Mouse (Mus musculus) cerebellum, adult 9-11 months (tissue): ENCODE measurements around the gene Chn2.

Experiments used
- DNase-seq: peaks from one replicate; pipeline ENCODE4 v3.0.0; 2022

Chn2 gene

DNA sequence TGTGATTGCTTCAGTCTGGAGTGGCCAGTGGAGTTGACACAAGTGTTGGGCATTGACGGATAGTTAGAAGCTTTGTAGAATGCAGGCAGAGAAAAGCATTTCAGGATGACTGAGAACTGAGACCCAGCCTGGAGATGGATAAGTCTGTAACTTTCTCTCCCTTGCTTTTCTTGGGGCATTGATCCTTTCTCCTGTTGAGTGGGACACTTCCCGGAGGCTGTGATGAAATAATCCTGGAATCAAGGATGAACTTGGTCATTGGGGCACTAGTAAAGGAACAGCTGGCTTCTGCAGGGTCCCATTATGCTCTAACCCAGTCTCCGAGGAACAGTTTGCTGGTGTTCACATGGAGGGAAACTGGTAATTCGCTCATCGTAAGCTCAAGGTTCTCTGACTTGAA is 4.2 kb downstream of the Chn2 start:
- DNase-seq = peak; percentile 27

- peak; percentile 97 for DNase-seq
These were observed 6.7 kb downstream of the Chn2 start for GRCm38 (mm10) chr6:54045748-54046721.

DNA sequence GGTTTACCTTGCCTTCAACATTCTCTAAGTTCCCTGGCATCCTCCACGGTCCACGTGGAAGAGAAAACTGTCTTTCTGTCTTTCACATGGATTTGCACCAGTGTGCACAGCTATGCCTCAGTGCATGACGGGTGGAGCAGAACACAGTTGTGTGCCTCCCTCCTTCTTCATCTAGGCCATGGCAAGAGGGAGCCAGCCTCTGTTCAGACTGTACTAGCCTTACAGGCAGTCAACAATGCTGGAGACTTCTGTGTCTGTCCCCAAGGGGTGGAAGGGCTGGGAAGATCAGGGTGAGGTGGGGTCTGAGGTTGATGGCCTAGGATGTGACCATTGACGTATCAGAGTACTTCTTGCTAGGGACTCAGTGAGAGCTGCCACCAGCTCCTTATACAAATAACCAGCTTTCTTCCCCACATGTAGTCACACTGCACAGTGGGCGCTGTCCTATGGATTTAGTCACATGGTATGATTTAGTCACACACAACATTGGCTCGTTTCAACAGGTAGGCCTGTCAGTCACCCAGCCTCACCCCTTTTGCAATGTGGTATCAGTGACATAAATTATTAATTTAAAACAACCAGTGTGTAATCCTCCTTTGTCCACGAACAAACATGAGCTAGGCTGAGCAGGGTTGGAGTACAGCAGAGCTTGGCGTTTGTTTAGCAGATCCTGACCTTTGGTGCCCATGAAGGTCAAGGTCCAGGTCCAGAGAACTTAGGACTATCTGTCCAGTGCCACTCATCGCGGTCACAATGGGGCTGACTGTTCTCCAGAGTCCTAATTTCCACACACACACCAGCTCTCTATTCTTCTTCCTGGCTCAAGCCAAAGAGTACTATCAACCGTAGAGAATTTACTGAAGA is 7.8 kb downstream of the Chn2 start:
- DNase-seq = peak; percentile 63

GRCm38 (mm10) chr6:54048768-54049167 is 9.4 kb downstream of the Chn2 start:
- no peak for DNase-seq

DNA sequence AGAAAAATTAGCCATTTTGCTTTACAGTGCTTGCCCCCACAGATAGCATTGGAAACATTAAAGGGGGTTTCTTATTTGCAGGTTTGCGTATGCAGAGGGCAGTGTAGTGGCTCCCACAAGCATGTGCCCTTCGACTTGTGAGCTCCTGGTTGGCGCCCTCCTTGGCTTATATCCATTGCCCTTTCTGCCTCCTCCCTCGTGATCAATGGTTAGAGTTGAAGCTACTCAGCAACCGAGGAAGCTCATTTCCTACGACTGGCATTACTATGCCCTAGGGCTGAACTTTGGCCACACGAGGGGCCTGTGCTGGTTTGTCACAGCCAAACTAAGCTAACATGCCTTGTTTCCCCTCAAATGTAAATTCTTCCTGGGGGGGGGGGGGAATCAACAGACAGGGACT is 11.8 kb downstream of the Chn2 start:
- DNase-seq = no peak

DNA sequence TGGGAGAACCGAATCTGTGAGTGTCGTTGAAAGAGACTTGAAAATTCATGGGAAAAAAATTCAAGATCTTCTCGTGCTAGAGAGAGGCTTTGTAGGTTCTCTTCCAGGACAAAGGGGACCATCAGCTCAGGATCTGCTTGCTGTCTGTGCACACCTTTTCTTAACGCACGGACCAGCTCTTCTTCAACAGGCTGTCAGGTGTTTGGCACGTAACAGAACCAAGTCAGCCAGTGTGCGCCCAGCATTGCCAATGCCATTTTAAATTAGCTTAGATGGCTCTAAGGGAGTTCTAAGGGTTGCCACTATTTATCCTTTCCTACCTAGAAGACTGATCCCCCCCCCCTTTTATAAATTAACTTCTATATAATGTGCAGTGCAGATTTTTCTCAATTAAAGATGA is 12.8 kb downstream of the Chn2 start:
- no peak for DNase-seq

DNA sequence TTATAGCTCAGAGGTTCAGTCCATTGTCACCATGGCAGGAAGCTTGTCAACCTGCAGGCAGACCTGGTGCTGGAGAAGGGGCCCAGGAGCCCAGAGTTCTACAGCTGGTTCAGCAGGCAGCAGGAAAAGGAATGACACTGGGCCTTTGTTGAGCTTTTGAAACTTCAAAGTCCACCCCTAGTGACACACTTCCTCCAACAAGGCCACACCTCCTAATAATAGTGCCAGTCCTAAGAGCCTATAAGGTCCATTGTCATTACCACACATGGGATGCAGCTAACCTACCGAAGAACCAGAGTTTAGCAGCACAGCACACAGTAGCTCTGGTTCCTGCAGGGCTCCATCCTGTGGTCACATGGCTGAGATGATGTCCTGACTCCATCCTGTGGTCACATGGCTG is 13.3 kb downstream of the Chn2 start:
- DNase-seq = peak; percentile 38

DNA sequence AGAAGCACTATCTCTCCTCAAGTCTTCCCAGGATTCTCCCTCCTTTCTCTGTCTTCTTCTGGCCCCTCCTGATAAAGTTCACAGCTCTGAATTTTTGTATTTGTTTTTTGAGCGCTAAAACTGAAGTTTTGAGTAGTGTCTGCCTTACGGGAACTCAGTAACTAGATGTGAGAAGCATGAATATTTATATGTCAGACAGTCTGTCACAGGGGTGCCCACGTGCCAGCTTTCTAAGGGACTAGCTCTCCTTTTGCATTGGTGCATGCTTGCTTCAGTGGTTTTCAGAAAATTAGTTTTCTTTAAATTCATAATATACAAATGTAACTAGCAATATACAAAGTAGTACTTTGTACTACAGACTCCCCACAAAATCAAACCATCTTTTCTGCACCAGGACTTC is 14.0 kb downstream of the Chn2 start:
- DNase-seq = peak; percentile 20

DNA sequence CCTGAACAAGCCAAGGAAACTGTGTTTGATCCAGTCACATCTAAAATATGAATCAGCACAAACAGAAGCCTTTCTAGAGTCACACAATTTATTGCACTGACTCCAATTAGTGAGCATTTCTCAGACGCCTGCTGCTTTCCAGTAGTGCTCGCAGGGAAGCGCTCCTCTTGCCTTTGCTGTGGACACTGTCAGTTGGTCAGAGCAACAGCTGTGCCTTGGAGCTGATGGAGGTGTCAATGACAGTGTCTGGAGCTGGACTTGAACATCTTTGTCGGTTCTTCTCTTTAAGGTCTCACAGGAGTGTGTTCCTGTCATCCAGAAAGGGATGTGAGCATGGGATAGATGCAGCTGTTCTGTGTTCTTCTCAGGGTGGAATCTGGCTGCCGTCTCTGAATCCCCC is 16.0 kb downstream of the Chn2 start:
- peak; percentile 27 for DNase-seq

DNA sequence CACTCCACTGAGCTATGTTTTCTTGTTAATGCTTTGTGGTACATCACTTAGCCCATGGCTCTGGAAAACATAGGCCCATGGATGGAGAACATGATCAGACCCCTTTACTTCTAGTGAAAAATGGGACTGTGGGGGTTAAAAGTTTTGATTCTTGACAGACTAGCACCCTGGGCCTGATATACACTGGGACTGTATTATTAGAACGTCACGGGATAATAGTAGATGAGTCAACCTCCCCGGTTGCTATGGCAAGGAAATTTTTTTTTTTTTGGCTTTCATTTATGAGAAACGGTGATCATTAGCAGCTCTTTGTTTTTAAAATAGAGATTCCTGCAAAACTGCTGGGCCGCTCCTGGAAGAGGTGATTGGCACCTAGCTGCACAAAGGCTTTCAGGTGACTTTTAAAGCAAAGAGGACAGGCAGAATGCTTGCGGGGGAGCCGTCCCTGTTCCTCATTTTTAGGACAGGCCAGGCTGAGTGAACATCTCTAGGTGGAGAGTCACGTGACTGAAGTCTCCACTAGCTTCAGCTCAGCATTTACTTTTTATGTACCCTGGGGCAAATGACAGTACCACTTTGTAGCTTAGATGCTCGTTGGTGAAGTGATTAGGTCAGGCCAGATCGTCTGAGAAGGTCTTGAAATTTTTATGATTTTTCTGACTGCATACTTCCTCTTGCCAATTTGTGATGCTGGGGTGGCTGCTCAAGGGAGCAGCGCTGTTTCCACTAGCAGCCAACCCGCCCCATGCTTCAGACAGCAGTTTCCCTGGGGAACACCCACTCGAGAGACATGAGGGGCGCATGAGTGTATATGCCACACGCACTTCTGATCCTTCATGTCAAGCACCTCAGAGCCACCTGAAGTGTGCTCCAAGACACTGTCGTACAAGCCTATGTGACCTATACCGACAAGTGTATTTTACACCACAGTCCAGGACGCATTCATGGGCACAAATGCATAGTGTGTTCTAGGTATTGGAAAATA is 17.5 kb downstream of the Chn2 start:
- peak; percentile 30 for DNase-seq

DNA sequence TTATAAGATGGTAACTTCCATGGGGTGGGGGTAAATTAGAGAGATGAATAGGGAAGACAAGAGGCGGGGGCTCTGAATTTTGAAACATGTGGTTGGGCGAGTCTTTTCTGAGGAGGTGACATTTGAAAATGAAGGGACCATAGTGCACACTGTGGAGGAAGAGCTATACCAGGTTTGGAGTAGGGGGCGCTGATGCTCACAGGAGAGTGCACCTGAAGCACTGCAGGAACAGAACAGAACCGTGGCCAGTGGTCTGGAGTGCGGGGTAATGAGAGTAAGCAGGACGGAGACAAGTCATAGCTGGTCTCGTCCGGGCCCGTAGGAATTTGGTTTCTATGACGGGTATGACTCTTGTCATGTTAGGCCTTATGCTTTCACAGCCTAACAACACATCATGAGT is 18.3 kb downstream of the Chn2 start:
- no peak for DNase-seq

DNA sequence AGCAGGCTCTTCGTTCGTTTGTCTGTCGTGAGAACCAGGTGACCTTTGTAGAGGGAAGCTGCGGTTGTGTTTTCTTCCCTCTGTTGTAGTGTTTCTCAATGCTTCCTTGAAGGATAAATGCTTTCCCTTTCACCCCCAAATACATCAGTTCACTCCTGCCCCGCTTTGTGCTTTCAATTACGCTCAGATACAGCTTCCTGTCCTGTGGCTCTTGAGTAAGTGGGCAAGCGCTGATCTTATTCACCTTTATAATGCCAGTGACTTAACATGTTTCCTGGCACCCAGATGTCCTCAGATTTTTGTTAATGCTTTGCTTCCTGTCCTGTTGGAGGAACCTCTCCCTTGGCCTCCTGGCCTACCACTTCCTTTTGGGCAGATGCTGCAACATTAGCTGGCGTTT is 19.5 kb downstream of the Chn2 start:
- DNase-seq = no peak

GRCm38 (mm10) chr6:54060258-54060657 is 20.9 kb downstream of the Chn2 start:
- no peak for DNase-seq

DNA sequence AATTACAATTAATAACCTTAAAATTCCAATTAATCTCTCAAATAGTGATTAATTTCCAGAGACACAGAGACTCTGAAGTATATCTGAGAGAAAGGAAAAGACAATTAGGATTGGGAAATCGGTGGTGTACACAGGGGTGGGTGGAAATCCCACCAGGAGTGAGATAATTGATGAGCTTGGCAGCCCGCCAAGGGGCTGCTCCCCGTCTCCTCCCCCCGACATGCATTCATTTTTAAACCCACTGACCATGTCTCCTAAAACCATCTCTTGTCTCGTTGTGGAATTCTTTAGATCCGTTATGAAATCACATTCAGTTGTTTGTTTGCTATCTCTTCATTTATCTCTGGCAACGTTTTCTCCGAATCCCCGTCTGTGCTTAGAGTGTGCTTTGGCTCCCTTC is 22.0 kb downstream of the Chn2 start:
- DNase-seq = no peak

- DNase-seq = no peak
These were observed 24.5 kb downstream of the Chn2 start for GRCm38 (mm10) chr6:54063878-54064277.

DNA sequence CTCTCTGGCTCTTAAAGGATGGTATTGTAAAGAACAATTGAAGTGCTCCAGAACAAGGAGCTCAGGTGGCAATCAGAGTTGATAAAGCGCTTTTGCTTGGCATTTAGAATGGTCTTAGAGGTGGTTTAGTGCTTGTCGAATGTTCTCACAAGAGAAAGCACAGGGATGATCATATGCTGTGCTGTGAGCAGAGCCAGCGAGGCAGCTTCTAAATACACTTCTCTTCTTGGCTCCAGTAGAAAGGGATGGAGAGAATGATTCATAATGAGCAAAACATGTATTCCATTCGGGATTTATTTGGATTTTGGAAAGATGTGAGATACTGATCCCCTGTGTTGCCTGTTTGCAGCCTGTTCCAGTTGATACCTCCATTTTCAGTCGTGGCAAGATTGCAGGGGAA is 28.0 kb downstream of the Chn2 start:
- DNase-seq = no peak

DNA sequence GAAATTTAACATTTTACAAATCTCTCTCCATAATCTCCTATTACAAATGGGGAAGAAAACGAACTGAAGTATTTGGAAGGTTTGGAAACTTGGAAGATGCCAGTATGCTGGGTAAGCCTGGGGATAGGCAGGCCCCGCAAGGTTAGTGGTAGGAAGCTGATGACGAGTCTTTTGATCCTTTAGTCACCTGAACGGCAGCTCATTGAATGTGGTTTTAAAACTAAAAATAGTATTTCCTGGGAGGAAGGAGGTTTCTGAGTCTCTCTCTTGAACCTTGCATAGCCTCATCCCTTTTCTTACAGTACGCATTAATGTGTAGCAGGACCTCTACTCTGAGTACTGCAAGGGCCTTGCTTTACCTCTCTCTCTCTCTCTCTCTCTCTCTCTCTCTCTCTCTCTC is 29.5 kb downstream of the Chn2 start:
- DNase-seq = no peak

- DNase-seq = peak; percentile 98
These were observed 31.4 kb downstream of the Chn2 start for GRCm38 (mm10) chr6:54070736-54071135.

- DNase-seq = peak; percentile 73
These were observed 32.1 kb downstream of the Chn2 start for GRCm38 (mm10) chr6:54071478-54071877.

GRCm38 (mm10) chr6:54074454-54074853 is 35.1 kb downstream of the Chn2 start:
- no peak for DNase-seq

GRCm38 (mm10) chr6:54075419-54075818 is 36.1 kb downstream of the Chn2 start:
- peak; percentile 84 for DNase-seq

GRCm38 (mm10) chr6:54076625-54077024 is 37.3 kb downstream of the Chn2 start:
- no peak for DNase-seq

DNA sequence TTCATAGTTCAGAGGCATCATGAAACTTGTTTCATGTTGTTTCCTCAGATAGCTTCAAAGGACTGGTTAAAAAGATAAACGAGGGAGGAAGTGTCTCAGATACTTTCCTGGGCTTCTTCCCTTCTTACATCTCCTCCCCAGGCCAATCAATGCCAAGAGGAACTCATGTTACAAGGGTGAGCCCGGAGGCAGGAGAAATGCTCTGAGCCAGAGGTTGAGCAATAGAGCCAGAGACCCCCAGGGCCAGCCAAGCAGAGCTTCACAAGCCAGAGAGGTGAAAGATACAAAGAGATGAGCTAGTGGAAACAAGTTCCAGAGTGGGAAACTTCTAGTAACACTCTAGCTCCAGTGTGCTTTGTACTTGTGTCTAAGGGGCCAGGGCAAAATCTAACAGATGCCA is 38.9 kb downstream of the Chn2 start:
- no peak for DNase-seq
